Mouse (Mus musculus) neural tube, embryonic 11.5 days (tissue): ENCODE data around the gene Tmem189. TPM values are rescaled to one million over a fixed set of nuclear protein-coding genes. Genes with fewer than 3 reads are reported as not detected.
"Not testable (repeated sequence)": the region's sequence is repeated elsewhere in the genome, so short reads cannot be mapped to it uniquely, and the experiment has no call there.

Source experiments
- ATAC-seq: fragments of 200-750 bp; cut with Nextera tagmentation; 2 replicates; pipeline ENCODE4 v1.8.0; 2017; ENCODE audit warnings: moderate number of reproducible peaks, mild to moderate bottlenecking, moderate TSS enrichment, moderate library complexity; ENCODE audit not compliant: insufficient read depth, low FRiP score, low TSS enrichment
- DNase-seq: peaks from one replicate; pipeline ENCODE4 v3.0.0-alpha.2; 2015; ENCODE audit warnings: low spot score
- H3K27ac ChIP-seq: fragments of 300-500 bp; sonication (generic); 2 replicates; pipeline ENCODE4 v1.5.1; 2014; ENCODE audit warnings: low read depth, mild to moderate bottlenecking, low read length
- H3K27me3 ChIP-seq: fragments of 300-500 bp; sonication (generic); 2 replicates; pipeline ENCODE4 v1.6.1; 2014; ENCODE audit warnings: mild to moderate bottlenecking, low read length, mixed read lengths; ENCODE audit not compliant: control insufficient read depth, insufficient read depth
- H3K36me3 ChIP-seq: fragments of 300-500 bp; sonication (generic); 2 replicates; pipeline ENCODE4 v1.6.1; 2014; ENCODE audit warnings: mild to moderate bottlenecking, low read length, moderate library complexity, mixed read lengths; ENCODE audit not compliant: control insufficient read depth, insufficient read depth
- H3K4me1 ChIP-seq: fragments of 300-500 bp; sonication (generic); 2 replicates; pipeline ENCODE4 v1.6.1; 2014; ENCODE audit warnings: low read length, mixed read lengths; ENCODE audit not compliant: control insufficient read depth, insufficient read depth
- H3K4me2 ChIP-seq: fragments of 300-500 bp; sonication (generic); 2 replicates; pipeline ENCODE4 v1.6.1; 2014; ENCODE audit warnings: low read depth, mild to moderate bottlenecking, moderate library complexity
- H3K4me3 ChIP-seq: fragments of 300-500 bp; sonication (generic); 2 replicates; pipeline ENCODE4 v1.5.1; 2014; ENCODE audit warnings: low read depth, low read length
- H3K9ac ChIP-seq: fragments of 300-500 bp; sonication (generic); 2 replicates; pipeline ENCODE4 v1.6.1; 2014; ENCODE audit warnings: mild to moderate bottlenecking, low read length
- H3K9me3 ChIP-seq: fragments of 300-500 bp; sonication (generic); 2 replicates; pipeline ENCODE4 v1.6.1; 2016; ENCODE audit warnings: low read length; ENCODE audit not compliant: control insufficient read depth
- WGBS: fragments of 180-500 bp; shearing (Covaris S2); extraction: QIAGEN DNeasy Blood & Tissue Kit; methylation state at CpG from one replicate; pipeline ENCODE4 v1.1.7; 2014; 5-methylcytosine and 5-hydroxymethylcytosine counted together
- polyA plus RNA-seq: library from polyadenylated mRNA; unstranded; fragments of >200 nt; fragmentation: Nextera tagmentation; extraction: Ambion mirVana; gene quantifications from 2 replicates; pipeline ENCODE4 v1.2.1, GENCODE M21; 2014

Gene Tmem189
- polyA plus RNA-seq, 1 experiment from 2014 or later = 40.4 TPM

DNA sequence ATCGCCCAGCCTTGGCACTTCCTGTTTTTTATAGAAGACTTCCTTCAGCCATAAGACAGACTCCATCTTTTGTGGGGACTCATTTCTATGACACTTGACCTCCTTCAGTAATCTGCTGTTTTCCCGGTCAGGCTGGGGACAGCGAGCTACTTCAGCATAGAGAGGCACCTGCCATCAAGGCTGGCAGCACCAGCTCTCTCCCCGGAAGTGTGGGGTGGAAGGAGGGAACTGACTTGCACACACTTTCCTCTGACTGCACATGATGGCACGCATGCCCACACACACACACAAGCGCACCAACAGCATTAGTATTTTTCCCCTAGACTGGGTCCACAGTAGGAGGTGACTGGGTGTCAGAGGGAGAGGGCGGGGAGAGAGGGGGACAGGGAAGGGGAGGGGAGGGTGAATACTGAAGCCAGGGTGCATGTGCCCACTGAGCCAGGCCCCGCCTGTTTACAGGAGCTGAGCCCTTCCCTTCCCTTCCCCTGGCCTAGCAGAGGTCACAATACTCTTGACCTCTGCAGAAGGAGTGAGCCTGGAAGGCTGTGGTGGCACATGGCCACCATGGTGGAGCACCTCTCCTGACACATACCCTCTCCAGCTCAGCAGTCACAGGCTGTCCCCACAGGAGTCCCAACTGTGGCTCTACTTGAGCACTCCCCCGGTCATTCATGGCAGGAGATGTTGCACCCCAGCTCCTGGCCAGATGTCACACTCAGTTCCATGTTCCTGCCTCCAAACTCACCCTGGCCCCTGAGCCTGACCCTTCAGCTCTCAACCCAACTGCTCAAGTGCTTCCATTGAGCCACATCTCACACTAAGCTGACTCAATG is 68.2 kb downstream of the Tmem189 start:
- ATAC-seq (no peak), DNase-seq (no peak)
- no peak overlapping the region for H3K4me2 ChIP-seq
- 81% methylated on average over 9 of the region's 9 CpGs for WGBS
- no peaks in the 10 kb centered on the region for H3K27me3 ChIP-seq
- no peaks in the 10 kb centered on the region for H3K9me3 ChIP-seq
- no peaks in the 10 kb centered on the region for H3K4me1 ChIP-seq
- no peak overlapping the region for H3K27ac ChIP-seq
- H3K4me3 ChIP-seq = no peak overlapping the region
- no peak overlapping the region for H3K9ac ChIP-seq
- peaks cover 8% of the 10 kb centered on the region for H3K36me3 ChIP-seq

DNA sequence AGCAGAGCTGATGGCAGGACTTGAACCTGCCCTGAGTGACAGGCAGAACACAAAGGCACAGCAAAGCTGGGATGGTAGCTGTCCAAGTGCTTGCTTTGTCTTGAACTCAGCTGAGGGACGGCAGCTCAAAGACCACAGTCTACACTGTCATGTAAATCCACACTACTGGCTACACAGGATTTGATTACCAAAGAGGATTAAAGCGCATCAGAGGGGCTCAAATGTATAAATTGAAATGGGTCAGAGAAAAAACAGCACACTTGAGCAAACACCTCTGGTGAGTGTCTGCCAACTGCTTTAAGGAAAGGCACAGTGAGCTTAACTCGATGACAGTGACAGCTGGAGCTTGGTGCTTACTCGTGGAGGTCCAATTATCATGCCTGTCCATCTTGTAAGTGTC is 72.2 kb downstream of the Tmem189 start:
- Histone ChIP-seq H3K27me3 (no peaks in the 10 kb centered on the region), H3K27ac (no peak overlapping the region), H3K9me3 (no peaks in the 10 kb centered on the region), H3K4me2 (no peak overlapping the region), H3K4me1 (no peaks in the 10 kb centered on the region), H3K36me3 (peaks cover 26% of the 10 kb centered on the region), H3K9ac (no peak overlapping the region), H3K4me3 (no peak overlapping the region)
- 72% methylated on average over 4 of the region's 4 CpGs for WGBS
- DNase-seq (no peak), ATAC-seq (no peak)

DNA sequence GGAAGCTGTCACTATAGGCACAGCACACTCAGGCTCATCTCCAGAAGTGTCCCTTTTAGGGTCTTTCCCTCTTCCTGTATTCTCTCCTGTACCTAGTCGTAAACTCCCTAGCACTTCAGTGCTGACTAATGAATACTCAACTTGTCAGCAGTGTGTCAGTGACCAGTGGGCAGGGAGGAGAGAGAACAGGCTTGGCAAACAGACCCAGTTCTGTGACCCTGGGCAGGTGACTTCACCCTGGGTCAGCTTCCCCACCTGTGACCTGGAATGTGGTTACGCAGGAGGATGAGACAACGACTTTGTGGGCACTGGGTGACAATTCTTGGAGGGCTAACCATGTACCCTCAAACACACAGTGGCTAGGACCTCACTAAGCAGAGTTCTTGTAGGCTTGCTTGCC is 72.6 kb downstream of the Tmem189 start:
- no peak for DNase-seq
- Histone ChIP-seq H3K36me3 (peaks cover 26% of the 10 kb centered on the region), H3K4me3 (no peak overlapping the region), H3K9ac (no peak overlapping the region), H3K4me1 (no peaks in the 10 kb centered on the region), H3K9me3 (no peaks in the 10 kb centered on the region), H3K27ac (no peak overlapping the region), H3K4me2 (no peak overlapping the region), H3K27me3 (no peaks in the 10 kb centered on the region)
- 88% methylated on average over 3 of the region's 3 CpGs for WGBS
- ATAC-seq = no peak

DNA sequence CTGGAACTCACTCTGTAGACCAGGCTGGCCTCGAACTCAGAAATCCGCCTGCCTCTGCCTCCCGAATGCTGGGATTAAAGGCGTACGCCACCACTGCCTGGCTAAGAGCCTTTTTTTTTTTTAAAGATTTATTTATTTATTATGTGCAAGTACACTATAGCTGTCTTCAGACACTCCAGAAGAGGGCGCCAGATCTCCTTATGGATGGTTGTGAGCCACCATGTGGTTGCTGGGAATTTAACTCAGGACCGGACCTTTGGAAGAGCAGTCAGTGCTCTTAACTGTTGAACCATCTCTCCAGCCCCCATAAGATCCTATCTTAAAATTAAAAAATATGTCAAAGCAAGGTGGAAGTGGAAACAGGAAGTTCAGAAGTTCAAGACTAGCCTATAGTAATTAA is 76.3 kb downstream of the Tmem189 start:
- not testable (repeated sequence) for DNase-seq, H3K4me2 ChIP-seq, H3K9ac ChIP-seq, H3K4me1 ChIP-seq, H3K4me3 ChIP-seq, H3K27ac ChIP-seq, H3K27me3 ChIP-seq, H3K9me3 ChIP-seq, ATAC-seq
- H3K36me3 ChIP-seq = peaks cover 28% of the 10 kb centered on the region
- WGBS = 93% methylated on average over 7 of the region's 7 CpGs

DNA sequence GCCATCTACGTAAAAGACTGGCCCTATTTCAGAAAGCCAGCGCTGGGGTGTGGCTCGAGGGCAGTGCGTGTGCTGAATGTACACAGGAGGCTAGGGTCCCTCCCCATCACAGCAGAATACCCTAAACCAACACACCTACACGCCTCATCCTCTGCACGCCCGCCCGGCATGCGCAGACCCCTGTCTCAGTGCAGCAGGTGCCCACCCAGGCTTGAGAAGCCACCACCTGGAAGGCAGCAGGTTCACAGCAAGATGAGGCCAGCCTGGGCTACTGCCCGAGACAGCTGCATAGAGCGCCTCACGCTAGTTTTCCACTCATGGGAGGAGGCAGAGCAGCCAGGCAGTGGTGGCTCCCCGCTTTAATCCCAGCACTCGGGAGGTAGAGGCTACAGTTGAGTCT is 77.5 kb downstream of the Tmem189 start:
- Histone ChIP-seq H3K9ac (no peak overlapping the region), H3K4me2 (no peak overlapping the region), H3K9me3 (no peaks in the 10 kb centered on the region), H3K4me1 (no peaks in the 10 kb centered on the region), H3K27ac (no peak overlapping the region), H3K4me3 (no peak overlapping the region), H3K27me3 (no peaks in the 10 kb centered on the region), H3K36me3 (peaks cover 28% of the 10 kb centered on the region)
- no peak for ATAC-seq
- no peak for DNase-seq
- 94% methylated on average over 14 of the region's 14 CpGs for WGBS

DNA sequence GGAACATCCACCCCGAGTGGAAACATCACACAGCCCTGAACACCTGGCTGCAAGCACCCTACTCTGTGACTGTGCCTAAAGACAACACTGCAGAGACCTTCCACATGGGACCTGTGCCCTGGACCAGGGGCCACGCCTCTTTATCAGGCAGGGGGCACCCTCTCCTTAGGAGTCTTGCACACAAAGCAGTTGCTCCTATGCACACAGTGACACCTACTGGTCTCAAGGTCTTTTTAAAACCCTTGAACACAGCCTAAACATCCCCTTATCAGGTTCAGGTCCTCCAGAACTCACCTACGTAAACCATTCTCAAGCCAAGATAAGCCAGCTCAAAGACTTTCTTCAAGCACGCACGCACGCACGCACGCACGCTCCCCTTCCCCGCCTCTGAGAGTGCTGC is 78.3 kb downstream of the Tmem189 start:
- H3K4me2 ChIP-seq = no peak overlapping the region
- H3K9me3 ChIP-seq = no peaks in the 10 kb centered on the region
- H3K36me3 ChIP-seq = peaks cover 21% of the 10 kb centered on the region
- DNase-seq (no peak), ATAC-seq (no peak)
- H3K27me3 ChIP-seq = no peaks in the 10 kb centered on the region
- H3K27ac ChIP-seq = no peak overlapping the region
- H3K9ac ChIP-seq = no peak overlapping the region
- 92% methylated on average over 10 of the region's 10 CpGs for WGBS
- no peak overlapping the region for H3K4me3 ChIP-seq
- H3K4me1 ChIP-seq = no peaks in the 10 kb centered on the region

DNA sequence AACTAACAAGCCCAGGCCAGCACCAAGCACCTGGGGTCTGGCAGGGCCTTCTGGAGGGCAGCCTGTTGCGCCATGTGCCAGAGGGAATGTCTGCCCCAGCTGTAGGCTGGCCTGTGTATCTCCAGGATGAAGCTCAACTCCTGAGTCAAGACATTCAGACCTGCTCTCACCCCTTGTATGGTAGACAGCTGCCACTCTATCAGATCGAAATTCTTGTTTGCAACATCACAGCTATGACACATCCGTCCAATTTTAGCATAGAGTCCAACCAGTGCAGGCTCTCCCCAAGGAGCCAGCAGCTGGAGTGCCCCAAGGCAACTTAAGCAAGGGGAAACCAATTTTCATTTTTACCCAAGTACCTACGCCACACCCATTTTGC is 82.9 kb downstream of the Tmem189 start:
- ATAC-seq = no peak
- H3K9ac ChIP-seq = no peak overlapping the region
- WGBS = 85% methylated on average over 4 of the region's 4 CpGs

DNA sequence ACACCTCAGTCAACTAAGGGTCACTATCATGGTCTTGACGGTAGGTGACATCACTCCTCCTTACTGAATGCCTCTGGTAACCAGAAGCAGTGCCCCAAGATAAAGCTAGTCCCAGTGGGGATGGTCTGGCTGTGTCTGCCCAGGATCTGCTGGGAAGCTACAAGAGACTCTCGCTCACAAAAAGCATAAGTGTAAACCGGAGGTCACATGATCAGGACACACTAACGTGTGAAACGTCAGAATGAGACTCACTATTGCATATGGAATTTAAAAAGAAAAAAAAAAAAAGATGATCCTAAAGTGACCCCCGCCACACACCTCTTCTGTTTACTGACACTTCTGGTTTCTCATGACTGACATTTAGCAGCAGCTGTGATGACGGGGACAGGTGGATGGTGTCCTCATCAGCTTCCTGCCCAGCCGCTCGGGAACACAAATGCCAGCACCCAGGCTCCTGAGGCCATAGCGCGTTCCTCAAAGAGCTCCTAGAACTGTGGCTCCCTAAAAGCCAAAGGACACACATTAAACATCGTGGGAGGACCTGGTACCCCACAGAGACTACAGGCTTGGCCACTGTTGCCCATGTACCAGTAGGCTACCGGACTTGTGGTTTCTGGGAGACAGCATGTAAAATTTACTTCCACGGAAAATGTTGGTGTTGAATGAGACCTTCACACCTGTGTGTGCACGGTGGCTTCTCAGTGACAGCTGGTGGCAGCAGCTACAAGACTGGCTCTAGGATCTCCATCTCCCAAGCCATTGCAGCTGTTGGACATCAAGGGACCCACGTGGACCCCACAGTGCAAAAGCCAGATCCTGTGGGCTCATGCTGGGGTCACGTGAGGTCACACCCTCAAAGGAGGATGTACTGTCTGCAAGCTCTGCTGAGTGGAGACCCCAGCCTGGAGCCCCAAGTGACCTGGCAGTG is 83.5 kb downstream of the Tmem189 start:
- Histone ChIP-seq H3K27me3 (no peaks in the 10 kb centered on the region), H3K9ac (no peak overlapping the region), H3K4me1 (no peaks in the 10 kb centered on the region), H3K36me3 (peaks cover 4% of the 10 kb centered on the region), H3K9me3 (no peaks in the 10 kb centered on the region), H3K27ac (no peak overlapping the region), H3K4me3 (no peak overlapping the region), H3K4me2 (no peak overlapping the region)
- DNase-seq = no peak
- 81% methylated on average over 17 of the region's 17 CpGs for WGBS
- no peak for ATAC-seq

More for the DNA sequence above, 82.9 kb downstream of the Tmem189 start:
- H3K4me1 ChIP-seq = no peaks in the 10 kb centered on the region
- no peak overlapping the region for H3K27ac ChIP-seq
- no peaks in the 10 kb centered on the region for H3K27me3 ChIP-seq
- H3K4me2 ChIP-seq = no peak overlapping the region
- H3K36me3 ChIP-seq = peaks cover 4% of the 10 kb centered on the region
- no peaks in the 10 kb centered on the region for H3K9me3 ChIP-seq
- H3K4me3 ChIP-seq = no peak overlapping the region
- no peak for DNase-seq
